Mouse (Mus musculus) liver, embryonic 14.5 days (tissue): ENCODE results near the gene Hccs.

Experiments
- CTCF ChIP-seq: IDR thresholded peaks from 2 replicates; pipeline ENCODE4 v1.5.1; 2016; ENCODE audit warnings: antibody characterized with exemption, low read depth, control low read depth
- EP300 ChIP-seq: IDR thresholded peaks from 2 replicates; pipeline ENCODE4 v1.6.1; 2016; ENCODE audit warnings: antibody characterized with exemption, low read depth

GRCm38 (mm10) chrX:169319945-169320667, at the start of gene Hccs:
- TF ChIP-seq CTCF (no peak), EP300 (no peak)
